Mouse (Mus musculus): ENCODE results near the gene Zfp276. TPM values are rescaled to one million over a fixed set of nuclear protein-coding genes. Genes with fewer than 3 reads are reported as not detected.

The Zfp276 gene
- polyA plus RNA-seq, 1 experiment from 2014 or later, result 25.4 TPM

GRCm38 (mm10) chr8:123308738-123309137 lies 54.7 kb downstream of the Zfp276 start:
- 67% methylated on average over 4 of the region's 4 CpGs for WGBS
- H3K4me3 ChIP-seq, result no peak overlapping the region
- no peak overlapping the region for H3K27ac ChIP-seq
- H3K27me3 ChIP-seq, result no peaks in the 10 kb centered on the region
- H3K9me3 ChIP-seq, result no peaks in the 10 kb centered on the region
- no peak overlapping the region for H3K4me2 ChIP-seq
- no peaks in the 10 kb centered on the region for H3K4me1 ChIP-seq
- ATAC-seq (ENCODE audit: insufficient number of reproducible peaks, low FRiP score, low TSS enrichment, low read depth), result no peak
- peaks cover 11% of the 10 kb centered on the region; the same call in 1 of the 2 replicates for H3K36me3 ChIP-seq
- no peak overlapping the region for H3K9ac ChIP-seq

- WGBS, result 2% methylated on average over 21 of the region's 21 CpGs
- ATAC-seq (ENCODE audit: insufficient number of reproducible peaks, low FRiP score, low TSS enrichment, low read depth), result peak; percentile 73
- H3K27ac ChIP-seq, result no peak overlapping the region
Measured at GRCm38 (mm10) chr8:123317781-123318466, 63.9 kb downstream of the Zfp276 start.

GRCm38 (mm10) chr8:123318467-123318911 lies 64.5 kb downstream of the Zfp276 start, which contains the start of gene Fanca:
Gene Fanca, minus strand, starts transcription at chr8:123318576.
- Histone ChIP-seq H3K4me1 (peaks cover 19% of the 10 kb centered on the region), H3K9me3 (no peaks in the 10 kb centered on the region), H3K4me2 (peak within 1 kb of the TSS; percentile 88), H3K27ac (no peak within 1 kb of the TSS), H3K36me3 (no peaks in the 10 kb centered on the region), H3K4me3 (peak within 1 kb of the TSS; percentile 54), H3K27me3 (no peaks in the 10 kb centered on the region), H3K9ac (peak within 1 kb of the TSS; percentile 47)
- under 1% methylated on average over 24 of the region's 24 CpGs for WGBS
- ATAC-seq (ENCODE audit: insufficient number of reproducible peaks, low FRiP score, low TSS enrichment, low read depth), result peak; percentile 95

More at GRCm38 (mm10) chr8:123317781-123318466, 63.9 kb downstream of the Zfp276 start:
- Histone ChIP-seq H3K27me3 (no peaks in the 10 kb centered on the region), H3K9ac (peak overlapping the region; percentile 47), H3K9me3 (no peaks in the 10 kb centered on the region), H3K4me1 (peaks cover 19% of the 10 kb centered on the region), H3K4me3 (peak overlapping the region; percentile 54), H3K4me2 (peak overlapping the region; percentile 88), H3K36me3 (no peaks in the 10 kb centered on the region)

Other genes with a start within 250 kb of the Zfp276 start
- gene Ankrd11, start 211.9 kb upstream of the Zfp276 start, polyA plus RNA-seq (2015; fragmentation: Nextera tagmentation; extraction: Ambion mirVana), result 44.8 and 45.3 TPM in 2 replicates
- 33.4 and 38.5 TPM in 2 replicates for gene Spg7, start 191.3 kb upstream of the Zfp276 start, polyA plus RNA-seq (2015; fragmentation: Nextera tagmentation; extraction: Ambion mirVana)
- 1,386 and 1,581 TPM in 2 replicates for gene Rpl13, start 151.8 kb upstream of the Zfp276 start, polyA plus RNA-seq (2015; fragmentation: Nextera tagmentation; extraction: Ambion mirVana)
- 0.84 and 1.2 TPM in 2 replicates for gene Cpne7, start 136.8 kb upstream of the Zfp276 start, polyA plus RNA-seq (2015; fragmentation: Nextera tagmentation; extraction: Ambion mirVana)
- gene Sult5a1, start 95.9 kb upstream of the Zfp276 start, polyA plus RNA-seq (2015; fragmentation: Nextera tagmentation; extraction: Ambion mirVana), result 41.0 and 41.7 TPM in 2 replicates
- 6.9 and 9.0 TPM in 2 replicates for gene Dpep1, start 68.0 kb upstream of the Zfp276 start, polyA plus RNA-seq (2015; fragmentation: Nextera tagmentation; extraction: Ambion mirVana)
- gene Chmp1a, start 41.4 kb upstream of the Zfp276 start, polyA plus RNA-seq (2015; fragmentation: Nextera tagmentation; extraction: Ambion mirVana), result 166 and 176 TPM in 2 replicates
- gene Spata33, start 41.4 kb upstream of the Zfp276 start, polyA plus RNA-seq (2015; fragmentation: Nextera tagmentation; extraction: Ambion mirVana), result 3.5 and 3.9 TPM in 2 replicates
- 30.0 and 33.4 TPM in 2 replicates for gene Cdk10, start 29.4 kb upstream of the Zfp276 start, polyA plus RNA-seq (2015; fragmentation: Nextera tagmentation; extraction: Ambion mirVana)
- gene Spata2l, start 18.0 kb upstream of the Zfp276 start, polyA plus RNA-seq (2015; fragmentation: Nextera tagmentation; extraction: Ambion mirVana), result 5.6 and 5.9 TPM in 2 replicates
- 27.2 and 29.4 TPM in 2 replicates for gene Vps9d1, start 153 bp downstream of the Zfp276 start, polyA plus RNA-seq (2015; fragmentation: Nextera tagmentation; extraction: Ambion mirVana)
- 14.8 and 18.6 TPM in 2 replicates for gene Fanca, start 64.4 kb downstream of the Zfp276 start, polyA plus RNA-seq (2015; fragmentation: Nextera tagmentation; extraction: Ambion mirVana)
- 0.93 and 1.2 TPM in 2 replicates for gene Spire2, start 78.5 kb downstream of the Zfp276 start, polyA plus RNA-seq (2015; fragmentation: Nextera tagmentation; extraction: Ambion mirVana)
- gene Tcf25, start 119.6 kb downstream of the Zfp276 start, polyA plus RNA-seq (2015; fragmentation: Nextera tagmentation; extraction: Ambion mirVana), result 187 and 191 TPM in 2 replicates
- gene Mc1r, start 152.9 kb downstream of the Zfp276 start, polyA plus RNA-seq (2015; fragmentation: Nextera tagmentation; extraction: Ambion mirVana), result 0.08 and 0.15 TPM in 2 replicates
- gene Tubb3, start 157.2 kb downstream of the Zfp276 start, polyA plus RNA-seq (2015; fragmentation: Nextera tagmentation; extraction: Ambion mirVana), result 4.0 and 5.0 TPM in 2 replicates
- 42.4 and 43.5 TPM in 2 replicates for gene Def8, start 169.3 kb downstream of the Zfp276 start, polyA plus RNA-seq (2015; fragmentation: Nextera tagmentation; extraction: Ambion mirVana)
- gene Afg3l1, start 223.7 kb downstream of the Zfp276 start, polyA plus RNA-seq (2015; fragmentation: Nextera tagmentation; extraction: Ambion mirVana), result 43.0 and 46.0 TPM in 2 replicates

Data from limb, embryonic 15.5 days (tissue).